Mouse (Mus musculus) spleen, embryonic (tissue): ENCODE results near the gene Nlrp6.
"Not testable (repeated sequence)": the region's sequence is repeated elsewhere in the genome, so short reads cannot be mapped to it uniquely, and the experiment has no call there.

Experiments used
- CTCF ChIA-PET: fragments of 350-600 bp; sonication (Branson Sonifier 250); formaldehyde crosslinking; loops from one replicate; lab custom pipeline; 2022; lab: Charles Lee

Nlrp6 gene

GRCm38 (mm10) chr7:140920418-140921029 is at the start of gene Nlrp6:
Gene Nlrp6 (plus strand): TSS chr7:140920902.
- CTCF ChIA-PET, result interaction anchor here (0.6 kb wide), 1 partner anchor 263 kb away, joined by 4 read pairs; no protein-coding TSS in a partner anchor

- CTCF ChIA-PET, result no interaction called here
These were observed 46.5 kb upstream of the Nlrp6 start for GRCm38 (mm10) chr7:140874224-140874623.

- CTCF ChIA-PET, result no interaction called here
These were observed 43.3 kb upstream of the Nlrp6 start for GRCm38 (mm10) chr7:140877364-140877763.

GRCm38 (mm10) chr7:140879355-140879754 is 41.3 kb upstream of the Nlrp6 start:
- CTCF ChIA-PET, result no interaction called here

- CTCF ChIA-PET, result no interaction called here
These were observed 40.3 kb upstream of the Nlrp6 start for GRCm38 (mm10) chr7:140880419-140880818.

- CTCF ChIA-PET, result no interaction called here
These were observed 39.7 kb upstream of the Nlrp6 start for GRCm38 (mm10) chr7:140880865-140881515.

- CTCF ChIA-PET, result no interaction called here
These were observed 38.8 kb upstream of the Nlrp6 start, which contains the start of the genes Psmd13 and Sirt3 for GRCm38 (mm10) chr7:140881696-140882468. Gene Psmd13 (plus strand): TSS chr7:140881968. Gene Sirt3 (minus strand): TSS chr7:140882309.

GRCm38 (mm10) chr7:140882469-140882803 is 38.3 kb upstream of the Nlrp6 start:
- CTCF ChIA-PET, result no interaction called here

GRCm38 (mm10) chr7:140890636-140891035 is 30.1 kb upstream of the Nlrp6 start:
- CTCF ChIA-PET, result not testable (repeated sequence)

- CTCF ChIA-PET, result no interaction called here
These were observed 26.7 kb upstream of the Nlrp6 start for GRCm38 (mm10) chr7:140894031-140894430.

- CTCF ChIA-PET, result no interaction called here
These were observed 26.1 kb upstream of the Nlrp6 start for GRCm38 (mm10) chr7:140894611-140895010.

GRCm38 (mm10) chr7:140897863-140898262 is 22.8 kb upstream of the Nlrp6 start:
- CTCF ChIA-PET, result no interaction called here

GRCm38 (mm10) chr7:140899121-140899520 is 21.6 kb upstream of the Nlrp6 start:
- CTCF ChIA-PET, result interaction anchor here (0.6 kb wide), 1 partner anchor 160 kb away, joined by 15 read pairs; no protein-coding TSS in a partner anchor

- CTCF ChIA-PET, result no interaction called here
These were observed 20.5 kb upstream of the Nlrp6 start, which contains the start of gene Cox8b for GRCm38 (mm10) chr7:140900220-140900619. Gene Cox8b (minus strand): TSS chr7:140900446.

- CTCF ChIA-PET, result interaction anchor here (1.7 to 2.0 kb wide), 3 partner anchors 55 to 145 kb away, joined by 6 to 8 read pairs (median 7); partner anchors contain the start of genes Odf3 and Scgb1c1
These were observed 18.4 kb upstream of the Nlrp6 start for GRCm38 (mm10) chr7:140902036-140902875.

- CTCF ChIA-PET, result interaction anchor here (0.8 to 2.0 kb wide), 5 partner anchors 56 to 149 kb away, joined by 3 to 8 read pairs (median 6); partner anchors contain the start of genes Odf3 and Scgb1c1
These were observed 17.5 kb upstream of the Nlrp6 start for GRCm38 (mm10) chr7:140903212-140903611.

- CTCF ChIA-PET, result interaction anchor here (0.7 to 0.9 kb wide), 2 partner anchors 10 to 60 kb away, joined by 4 to 5 read pairs; partner anchors contain the start of gene Scgb1c1
These were observed 15.0 kb upstream of the Nlrp6 start for GRCm38 (mm10) chr7:140905642-140906081.

- CTCF ChIA-PET, result interaction anchor here (3.1 kb wide), 1 partner anchor 141 kb away, joined by 21 read pairs; no protein-coding TSS in a partner anchor
These were observed 13.6 kb upstream of the Nlrp6 start for GRCm38 (mm10) chr7:140907131-140907530.

GRCm38 (mm10) chr7:140907697-140908096 is 13.0 kb upstream of the Nlrp6 start:
- CTCF ChIA-PET, result interaction anchor here (1.2 to 3.1 kb wide), 3 partner anchors 14 to 165 kb away, joined by 3 to 21 read pairs (median 3); no protein-coding TSS in a partner anchor

- CTCF ChIA-PET, result interaction anchor here (1.2 to 3.1 kb wide), 3 partner anchors 14 to 164 kb away, joined by 3 to 21 read pairs (median 3); no protein-coding TSS in a partner anchor
These were observed 12.5 kb upstream of the Nlrp6 start for GRCm38 (mm10) chr7:140908181-140908580.
